Mouse (Mus musculus): Measurements from ENCODE around the gene Scgb1b12. TPM values are rescaled to one million over a fixed set of nuclear protein-coding genes. Genes with fewer than 3 reads are reported as not detected.
"Not testable (repeated sequence)": the region's sequence is repeated elsewhere in the genome, so short reads cannot be mapped to it uniquely, and the experiment has no call there.

The Scgb1b12 gene
- total RNA-seq (2015; ENCODE audit: low replicate concordance) (not detected in 2 replicates), total RNA-seq (2017; ENCODE audit: low replicate concordance) (not detected in 2 replicates)

GRCm38 (mm10) chr7:32333882-32334281 is at the start of gene Scgb1b12:
TSS of gene Scgb1b12 (plus strand) at chr7:32334182.
- not testable (repeated sequence) for ATAC-seq (replicated peaks; ENCODE audit: low FRiP score, poor library complexity, severe bottlenecking)

GRCm38 (mm10) chr7:32327145-32327544 is 6.8 kb upstream of the Scgb1b12 start, which contains the start of gene Scgb2b12:
TSS of gene Scgb2b12 (minus strand) at chr7:32327245.
- ATAC-seq (replicated peaks; ENCODE audit: low FRiP score, poor library complexity, severe bottlenecking): not testable (repeated sequence)

Other genes starting within 250 kb of the Scgb1b12 start
- not detected in 2 replicates for gene Scgb1b10, start 233.3 kb upstream of the Scgb1b12 start, total RNA-seq (2015; ENCODE audit: low replicate concordance)
- gene Scgb1b10, start 233.3 kb upstream of the Scgb1b12 start, total RNA-seq (2017; ENCODE audit: low replicate concordance): not detected in 2 replicates
- not detected in 2 replicates for gene Scgb2b11, start 123.0 kb upstream of the Scgb1b12 start, total RNA-seq (2015; ENCODE audit: low replicate concordance)
- gene Scgb2b11, start 123.0 kb upstream of the Scgb1b12 start, total RNA-seq (2017; ENCODE audit: low replicate concordance): not detected in 2 replicates
- gene Scgb1b11, start 111.3 kb upstream of the Scgb1b12 start, total RNA-seq (2015; ENCODE audit: low replicate concordance): not detected in 2 replicates
- not detected in 2 replicates for gene Scgb1b11, start 111.3 kb upstream of the Scgb1b12 start, total RNA-seq (2017; ENCODE audit: low replicate concordance)
- gene Scgb2b12, start 6.9 kb upstream of the Scgb1b12 start, total RNA-seq (2015; ENCODE audit: low replicate concordance): not detected in 2 replicates
- not detected in 2 replicates for gene Scgb2b12, start 6.9 kb upstream of the Scgb1b12 start, total RNA-seq (2017; ENCODE audit: low replicate concordance)
- not detected in 2 replicates for gene Scgb1b29, start 107.4 kb downstream of the Scgb1b12 start, total RNA-seq (2015; ENCODE audit: low replicate concordance)
- not detected in 2 replicates for gene Scgb1b29, start 107.4 kb downstream of the Scgb1b12 start, total RNA-seq (2017; ENCODE audit: low replicate concordance)

Measured in erythroblast, adult 5-6 weeks (primary cell).